Mouse (Mus musculus) layer of hippocampus, adult 18-20 months (tissue): ENCODE data around the gene Carhsp1. TPM values are rescaled to one million over a fixed set of nuclear protein-coding genes. Genes with fewer than 3 reads are reported as not detected.
A peak's percentile ranks its signal among the peaks of the same experiment; 100 is the strongest.

Experiments used
- DNase-seq, 2 experiments: peaks; one replicate each; pipeline ENCODE4 v3.0.0; 2022; ENCODE audit warnings: low spot score in 2 of 2
- long read RNA-seq: library from polyadenylated mRNA; stranded (forward); transcript quantifications from one replicate; pipeline ENCODE4 v2.0.0, GENCODE M21; 2021
- total RNA-seq, 2 experiments: library from RNA; stranded (reverse); gene quantifications; 2 replicates each; pipeline ENCODE4 v1.2.3; 2021

Gene Carhsp1
- 10 to 100 TPM; 27.3 to 28.4 TPM for total RNA-seq
- long read RNA-seq, transcript Carhsp1-201 (4 exons, 2,858 nt), result major isoform, 30 of 36 reads
- long read RNA-seq, partial matches to known transcripts, result 4 of 36 reads
- long read RNA-seq, other reads (novel, unspliced or antisense), result 2 of 36 reads

- DNase-seq, result peak; percentile 70 to 83
These were observed at the start of gene Carhsp1 for GRCm38 (mm10) chr16:8671551-8672349. Gene Carhsp1 (minus strand): TSS chr16:8672155.

GRCm38 (mm10) chr16:8720447-8720846 lies 48.5 kb upstream of the Carhsp1 start:
- DNase-seq, result no peak

- DNase-seq, result no peak
These were observed 45.8 kb upstream of the Carhsp1 start for GRCm38 (mm10) chr16:8717744-8718143.

- DNase-seq, result no peak
These were observed 44.3 kb upstream of the Carhsp1 start for GRCm38 (mm10) chr16:8716300-8716699.

- DNase-seq, result no peak
These were observed 43.6 kb upstream of the Carhsp1 start for GRCm38 (mm10) chr16:8715513-8716080.

- DNase-seq, result no peak
These were observed 42.9 kb upstream of the Carhsp1 start for GRCm38 (mm10) chr16:8714851-8715250.

- DNase-seq, result peak; percentile 31 to 60
These were observed 40.0 kb upstream of the Carhsp1 start for GRCm38 (mm10) chr16:8711998-8712397.

- no peak for DNase-seq
These were observed 28.6 kb upstream of the Carhsp1 start for GRCm38 (mm10) chr16:8700586-8700985.

GRCm38 (mm10) chr16:8699556-8699955 lies 27.6 kb upstream of the Carhsp1 start:
- no peak for DNase-seq

GRCm38 (mm10) chr16:8691206-8691605 lies 19.3 kb upstream of the Carhsp1 start:
- DNase-seq, result no peak

GRCm38 (mm10) chr16:8689979-8690656 lies 18.2 kb upstream of the Carhsp1 start:
- peak in 1 of 2 experiments; percentile 65 for DNase-seq

GRCm38 (mm10) chr16:8687559-8688112 lies 15.7 kb upstream of the Carhsp1 start:
- no peak for DNase-seq

GRCm38 (mm10) chr16:8686871-8687535 lies 15.0 kb upstream of the Carhsp1 start:
- no peak for DNase-seq

GRCm38 (mm10) chr16:8686121-8686870 lies 14.3 kb upstream of the Carhsp1 start:
- peak; percentile 70 to 91 for DNase-seq

GRCm38 (mm10) chr16:8685087-8685486 lies 13.1 kb upstream of the Carhsp1 start:
- no peak for DNase-seq

- DNase-seq, result no peak
These were observed 8.5 kb upstream of the Carhsp1 start, which contains the start of gene Gm5767 for GRCm38 (mm10) chr16:8680470-8680869. Gene Gm5767 (plus strand): TSS chr16:8680770.

GRCm38 (mm10) chr16:8679780-8680179 lies 7.8 kb upstream of the Carhsp1 start:
- DNase-seq, result no peak

- DNase-seq, result no peak
These were observed 6.7 kb upstream of the Carhsp1 start for GRCm38 (mm10) chr16:8678676-8679075.

- no peak for DNase-seq
These were observed 6.1 kb upstream of the Carhsp1 start for GRCm38 (mm10) chr16:8678035-8678434.

GRCm38 (mm10) chr16:8676800-8677199 lies 4.8 kb upstream of the Carhsp1 start:
- DNase-seq, result peak in 1 of 2 experiments; percentile 50
